Comparison of ENCODE assay signal across 9 mouse cellular contexts in genomic region chr19:50141853-50142252, GRCm38 (mm10).
A peak's percentile ranks its signal among the peaks of the same experiment; 100 is the strongest.
DNase-seq lines count a peak whose midpoint lies in the region; ATAC-seq and TF ChIP-seq lines count a peak whose summit lies in the region.
"Had no signal": no experiment of that assay in that cellular context is flagged by ENCODE, and none has a peak within 500 bp of the region (broad histone marks: within the 10 kb centered on the region; RNA-seq: fewer than 3 reads in every experiment).

No protein-coding gene starts in this region.

- no peak for TF ChIP-seq POLR2A in lung, adult 2 months (IDR thresholded peaks at IDR 0.05; ENCODE audit: borderline replicate concordance, extremely low read depth, low read depth, low read length)

- H3K27ac ChIP-seq in forebrain, embryonic 15.5 days (replicated peaks), result peak overlapping the region; percentile 1; the same call in 1 of the 2 replicates
- H3K27ac ChIP-seq in forebrain, embryonic 12.5 days, result no peak overlapping the region
- H3K27ac ChIP-seq in lung, embryonic 14.5 days (ENCODE audit: low read depth), result no peak overlapping the region
- H3K27ac ChIP-seq: stomach, postnatal 0 days had no signal

- no peak for TF ChIP-seq CTCF in lung, embryonic 14.5 days (IDR thresholded peaks at IDR 0.05; ENCODE audit: low read depth)
- no peak for TF ChIP-seq CTCF in lung, adult 2 months (IDR thresholded peaks at IDR 0.05; ENCODE audit: insufficient read depth, low read length)

- H3K36me3 ChIP-seq in forebrain, embryonic 15.5 days, result no peaks in the 10 kb centered on the region
- no peaks in the 10 kb centered on the region for H3K36me3 ChIP-seq in forebrain, embryonic 12.5 days (replicated peaks)
- H3K36me3 ChIP-seq in lung, embryonic 14.5 days (ENCODE audit: insufficient read depth), result no peaks in the 10 kb centered on the region

- no peaks in the 10 kb centered on the region for H3K9me3 ChIP-seq in forebrain, embryonic 15.5 days
- H3K9me3 ChIP-seq in forebrain, embryonic 12.5 days, result no peaks in the 10 kb centered on the region
- H3K9me3 ChIP-seq in lung, embryonic 14.5 days (ENCODE audit: low read depth, low read length), result no peaks in the 10 kb centered on the region

- no peak overlapping the region for H3K4me3 ChIP-seq in forebrain, embryonic 15.5 days
- H3K4me3 ChIP-seq in forebrain, embryonic 12.5 days (replicated peaks), result no peak overlapping the region
- no peak overlapping the region for H3K4me3 ChIP-seq in lung, embryonic 14.5 days (ENCODE audit: low read depth, low read length)
- H3K4me3 ChIP-seq in lung, adult 2 months (replicated peaks; ENCODE audit: extremely low read depth, low read depth, low read length), result no peak overlapping the region

- no peaks in the 10 kb centered on the region for H3K27me3 ChIP-seq in forebrain, embryonic 15.5 days
- no peaks in the 10 kb centered on the region for H3K27me3 ChIP-seq in forebrain, embryonic 12.5 days
- no peaks in the 10 kb centered on the region for H3K27me3 ChIP-seq in lung, embryonic 14.5 days (ENCODE audit: insufficient read depth, low read length)

- no peak overlapping the region for H3K4me2 ChIP-seq in forebrain, embryonic 15.5 days (replicated peaks)
- no peak overlapping the region for H3K4me2 ChIP-seq in forebrain, embryonic 12.5 days
- no peak overlapping the region for H3K4me2 ChIP-seq in lung, embryonic 14.5 days

- ATAC-seq in forebrain, embryonic 15.5 days (replicated peaks), result peak; percentile 89
- ATAC-seq in forebrain, embryonic 12.5 days (ENCODE audit: low FRiP score), result no peak
- peak; percentile 82 for ATAC-seq in lung, embryonic 14.5 days (ENCODE audit: insufficient read depth)

- H3K4me1 ChIP-seq in forebrain, embryonic 15.5 days, result peaks cover 5% of the 10 kb centered on the region; the same call in 1 of the 2 replicates
- H3K4me1 ChIP-seq in forebrain, embryonic 12.5 days, result no peaks in the 10 kb centered on the region
- H3K4me1 ChIP-seq in lung, embryonic 14.5 days (ENCODE audit: insufficient read depth), result no peaks in the 10 kb centered on the region
- no peaks in the 10 kb centered on the region for H3K4me1 ChIP-seq in lung, adult 2 months (ENCODE audit: control insufficient read depth, insufficient read depth, low read length)

- 30% methylated on average over 8 of the region's 8 CpGs for WGBS in forebrain, embryonic 15.5 days
- WGBS in forebrain, embryonic 12.5 days, result 73% methylated on average over 8 of the region's 8 CpGs
- WGBS in lung, embryonic 14.5 days, result 35% methylated on average over 8 of the region's 8 CpGs
- 52% methylated on average over 8 of the region's 8 CpGs for WGBS in lung, adult 2 months

- peak; percentile 90 for DNase-seq in lung, embryonic 14.5 days
- no peak for DNase-seq in lung, adult 2 months
- DNase-seq in frontal cortex, postnatal 36 days (ENCODE audit: low spot score in 2 of 2), result peak; percentile 42 to 55
- peak; percentile 26 to 37 for DNase-seq in right cerebral cortex, adult 2 months (ENCODE audit: low spot score in 2 of 2)
- no peak for DNase-seq in thymus, postnatal 0 days (ENCODE audit: low spot score)
- DNase-seq in thymus, postnatal 36 days, result no peak

- no peak overlapping the region for H3K9ac ChIP-seq in forebrain, embryonic 15.5 days (replicated peaks)
- no peak overlapping the region for H3K9ac ChIP-seq in forebrain, embryonic 12.5 days
- H3K9ac ChIP-seq in lung, embryonic 14.5 days, result no peak overlapping the region

Comparison
In these comparisons a context has a peak if more than half of its experiments do, and no peak if none do; other contexts are left out.
1. DNase-seq: peak in lung, embryonic 14.5 days (single experiment), frontal cortex, postnatal 36 days (2 of 2) and right cerebral cortex, adult 2 months (2 of 2); none in lung, adult 2 months (single experiment), thymus, postnatal 0 days (single experiment) and thymus, postnatal 36 days (0 of 2).